Mouse (Mus musculus): Measurements from ENCODE around the gene Gbf1.

Gene Gbf1

GRCm38 (mm10) chr19:46303251-46304215 lies 151.2 kb downstream of the Gbf1 start:
- no peak for DNase-seq

- DNase-seq: peak; percentile 97
These were observed 152.0 kb downstream of the Gbf1 start, which contains the start of gene Nfkb2 for GRCm38 (mm10) chr19:46304216-46304841. TSS of gene Nfkb2 (plus strand) at chr19:46304320.

GRCm38 (mm10) chr19:46304908-46305333 lies 152.6 kb downstream of the Gbf1 start:
- no peak for DNase-seq

DNA sequence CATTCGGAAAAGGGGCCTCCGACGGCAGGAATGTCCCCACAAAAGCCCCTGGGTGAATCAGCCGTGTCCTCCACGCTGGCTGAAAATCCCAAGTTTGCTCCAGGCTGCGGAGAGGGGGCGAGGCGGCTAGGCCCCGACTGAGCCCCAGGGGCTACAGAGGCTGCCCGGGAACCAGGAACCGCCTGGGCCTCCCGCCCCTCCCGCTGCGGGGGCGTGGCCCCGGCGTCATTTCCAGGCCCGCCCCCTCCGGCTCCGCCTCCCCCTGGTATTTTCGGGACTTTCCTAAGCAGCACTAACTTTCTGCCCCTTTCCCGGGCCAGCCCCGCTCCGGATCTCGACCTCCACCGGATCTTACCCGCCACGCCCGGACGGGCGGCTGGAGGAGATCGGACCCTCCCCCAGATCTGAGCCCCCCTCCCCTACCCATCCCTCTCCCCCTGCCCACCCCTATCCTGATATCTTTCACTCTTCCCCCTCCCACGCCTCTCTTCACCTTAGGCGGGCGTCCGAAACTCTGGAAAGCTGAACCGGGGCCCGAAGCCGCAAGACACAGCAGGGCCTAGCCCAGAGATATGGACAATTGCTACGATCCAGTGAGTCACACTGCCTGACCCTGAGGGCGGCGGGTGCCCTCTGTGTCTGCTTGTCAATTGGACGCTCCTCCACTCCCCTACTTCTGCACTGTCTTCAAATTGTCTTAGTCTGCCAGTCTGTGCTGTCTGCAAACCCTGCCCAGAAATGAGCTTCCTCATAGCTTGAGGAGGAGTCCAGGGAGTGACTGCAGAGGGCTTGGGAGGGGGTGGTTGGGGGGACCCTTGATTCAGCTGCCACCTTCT lies 153.3 kb downstream of the Gbf1 start:
- peak; percentile 95 for DNase-seq

DNA sequence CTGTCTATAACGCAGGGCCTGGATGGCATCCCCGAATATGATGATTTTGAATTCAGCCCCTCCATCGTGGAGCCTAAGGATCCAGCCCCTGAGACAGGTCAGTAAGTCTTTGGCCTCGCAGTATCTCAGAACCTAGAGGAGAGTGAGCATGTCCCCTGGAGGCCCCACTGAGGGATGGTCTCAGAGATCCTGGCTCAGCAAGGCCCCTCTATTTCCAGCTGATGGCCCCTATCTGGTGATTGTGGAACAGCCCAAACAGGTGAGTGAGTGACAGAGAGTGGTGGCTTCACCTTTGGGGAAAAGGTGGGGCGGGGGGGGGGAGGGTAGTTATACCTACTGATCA lies 153.9 kb downstream of the Gbf1 start:
- DNase-seq: no peak

DNA sequence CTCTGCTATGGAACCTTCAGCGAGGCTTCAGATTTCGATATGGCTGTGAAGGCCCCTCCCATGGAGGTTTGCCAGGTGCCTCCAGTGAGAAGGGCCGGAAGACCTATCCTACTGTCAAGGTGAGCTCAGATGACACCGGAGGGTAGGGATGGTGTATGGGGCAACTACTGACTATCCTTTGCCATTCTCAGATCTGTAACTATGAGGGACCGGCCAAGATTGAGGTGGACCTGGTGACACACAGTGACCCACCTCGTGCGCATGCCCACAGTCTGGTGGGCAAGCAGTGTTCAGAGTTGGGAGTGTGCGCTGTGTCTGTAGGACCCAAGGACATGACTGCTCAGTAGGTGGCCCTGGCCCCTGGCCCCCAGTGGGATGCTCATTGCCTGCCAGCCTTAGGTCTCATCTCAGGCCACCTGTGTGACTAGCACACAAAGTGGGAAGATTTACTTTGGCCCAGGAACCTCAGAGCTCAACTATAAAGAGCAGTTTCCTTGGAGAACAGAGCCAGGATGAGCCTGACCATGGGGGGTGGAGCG lies 154.5 kb downstream of the Gbf1 start:
- peak; percentile 19 for DNase-seq

- DNase-seq: peak; percentile 11
These were observed 155.5 kb downstream of the Gbf1 start for GRCm38 (mm10) chr19:46307781-46308180.

GRCm38 (mm10) chr19:46308303-46308702 lies 156.0 kb downstream of the Gbf1 start:
- DNase-seq: peak; percentile 10

- DNase-seq: peak; percentile 96
These were observed 156.6 kb downstream of the Gbf1 start for GRCm38 (mm10) chr19:46308706-46309435.

DNA sequence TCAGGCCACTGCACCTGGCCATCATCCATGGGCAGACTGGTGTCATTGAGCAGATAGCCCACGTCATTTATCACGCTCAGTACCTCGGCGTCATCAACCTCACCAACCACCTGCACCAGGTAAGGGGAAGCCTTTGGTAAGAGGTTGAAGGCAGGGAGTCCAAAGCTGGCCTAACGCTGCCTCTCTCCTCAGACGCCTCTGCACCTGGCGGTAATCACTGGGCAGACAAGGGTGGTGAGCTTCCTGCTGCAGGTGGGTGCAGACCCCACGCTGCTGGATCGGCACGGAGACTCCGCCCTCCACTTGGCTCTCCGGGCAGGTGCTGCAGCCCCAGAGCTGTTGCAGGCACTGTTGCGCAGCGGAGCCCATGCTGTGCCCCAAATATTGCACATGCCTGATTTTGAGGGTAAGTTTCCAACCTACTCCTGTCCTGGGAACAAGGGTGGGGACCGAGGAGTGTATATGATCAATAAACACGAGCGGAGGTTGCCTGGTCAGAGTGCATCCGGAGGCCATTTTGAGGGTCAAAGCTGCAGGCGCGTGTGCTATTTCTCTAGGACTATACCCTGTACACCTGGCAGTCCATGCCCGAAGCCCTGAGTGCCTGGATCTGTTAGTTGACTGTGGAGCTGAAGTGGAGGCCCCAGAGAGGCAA lies 157.5 kb downstream of the Gbf1 start:
- DNase-seq: peak; percentile 9

DNA sequence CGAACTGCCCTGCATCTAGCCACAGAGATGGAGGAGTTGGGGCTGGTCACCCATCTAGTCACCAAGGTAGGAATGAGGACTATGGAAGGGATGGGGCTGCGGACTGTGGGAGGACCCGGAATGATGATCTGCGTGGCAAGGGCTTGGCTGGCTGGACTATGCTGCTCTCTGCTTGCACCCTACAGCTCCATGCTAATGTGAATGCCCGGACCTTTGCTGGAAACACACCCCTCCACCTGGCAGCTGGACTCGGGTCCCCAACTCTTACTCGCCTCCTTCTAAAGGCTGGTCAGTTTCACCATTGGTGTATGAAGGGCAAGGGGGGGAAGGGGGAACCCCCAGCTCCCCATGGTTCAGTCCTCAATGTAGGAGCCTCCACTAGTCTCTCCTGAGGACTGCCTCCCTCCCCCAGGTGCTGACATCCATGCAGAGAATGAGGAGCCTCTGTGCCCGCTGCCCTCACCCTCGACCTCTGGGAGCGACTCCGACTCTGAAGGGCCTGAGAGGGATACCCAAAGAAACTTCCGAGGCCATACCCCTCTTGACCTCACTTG lies 158.1 kb downstream of the Gbf1 start:
- peak; percentile 10 for DNase-seq

DNA sequence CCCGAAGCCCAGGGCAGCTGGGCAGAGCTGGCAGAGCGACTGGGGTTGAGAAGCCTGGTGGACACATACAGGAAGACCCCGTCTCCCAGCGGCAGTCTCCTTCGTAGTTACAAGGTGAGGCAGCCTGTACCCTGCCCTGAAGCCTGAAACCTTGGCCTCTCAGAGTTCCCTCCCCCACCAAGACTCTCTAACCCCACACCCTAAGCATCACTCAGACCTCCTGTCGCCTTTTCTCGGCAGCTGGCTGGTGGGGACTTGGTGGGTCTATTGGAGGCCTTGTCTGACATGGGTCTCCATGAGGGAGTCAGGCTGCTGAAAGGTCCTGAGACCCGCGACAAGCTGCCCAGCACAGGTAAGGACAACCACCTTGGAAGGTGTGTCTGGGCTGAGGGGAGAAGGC lies 159.0 kb downstream of the Gbf1 start:
- DNase-seq: peak; percentile 6

GRCm38 (mm10) chr19:46312566-46312965 lies 160.3 kb downstream of the Gbf1 start:
- peak; percentile 9 for DNase-seq

DNA sequence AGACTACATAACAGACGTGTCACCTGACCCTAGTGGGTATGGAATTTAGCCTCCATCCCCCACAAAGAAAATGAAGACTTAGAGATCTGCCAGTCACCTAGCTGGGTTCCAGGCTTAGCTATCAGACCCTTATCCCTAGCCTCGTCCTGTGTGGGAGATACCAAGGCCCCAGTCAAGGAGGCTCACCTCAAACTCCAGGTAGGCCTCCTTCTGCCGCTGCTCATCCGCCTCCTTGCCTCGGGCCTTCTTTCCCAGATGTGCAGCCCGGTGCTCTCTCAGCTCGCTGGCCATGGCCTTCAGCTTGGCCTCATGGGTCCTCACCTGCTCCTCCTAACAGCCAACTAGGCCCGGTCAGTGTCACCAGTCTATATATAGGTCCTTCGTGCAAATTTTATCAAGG lies 160.8 kb downstream of the Gbf1 start:
- peak; percentile 5 for DNase-seq

DNA sequence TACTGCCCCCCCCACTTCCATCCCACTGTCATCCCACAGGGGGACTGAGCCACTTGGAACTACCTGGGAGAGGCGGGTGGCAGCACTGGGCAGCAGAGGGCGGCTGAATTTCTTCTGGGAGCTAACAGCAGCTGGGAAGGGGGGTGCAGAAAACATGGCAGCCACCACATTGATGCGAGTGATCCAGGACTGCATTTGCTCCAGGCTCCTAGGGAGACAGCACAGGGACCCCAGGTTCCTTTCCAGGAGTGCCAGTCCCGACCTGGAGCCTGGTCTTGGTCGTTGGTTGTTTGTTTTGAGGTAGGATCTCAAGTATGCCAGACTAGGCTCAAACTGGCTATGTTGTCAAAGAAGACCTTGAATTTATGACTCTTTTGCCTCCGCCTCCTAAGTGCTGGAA lies 161.3 kb downstream of the Gbf1 start:
- DNase-seq: no peak

GRCm38 (mm10) chr19:46314151-46314601 lies 161.9 kb downstream of the Gbf1 start:
- DNase-seq: peak; percentile 63

- DNase-seq: peak; percentile 10
These were observed 162.8 kb downstream of the Gbf1 start for GRCm38 (mm10) chr19:46314872-46315742.

DNA sequence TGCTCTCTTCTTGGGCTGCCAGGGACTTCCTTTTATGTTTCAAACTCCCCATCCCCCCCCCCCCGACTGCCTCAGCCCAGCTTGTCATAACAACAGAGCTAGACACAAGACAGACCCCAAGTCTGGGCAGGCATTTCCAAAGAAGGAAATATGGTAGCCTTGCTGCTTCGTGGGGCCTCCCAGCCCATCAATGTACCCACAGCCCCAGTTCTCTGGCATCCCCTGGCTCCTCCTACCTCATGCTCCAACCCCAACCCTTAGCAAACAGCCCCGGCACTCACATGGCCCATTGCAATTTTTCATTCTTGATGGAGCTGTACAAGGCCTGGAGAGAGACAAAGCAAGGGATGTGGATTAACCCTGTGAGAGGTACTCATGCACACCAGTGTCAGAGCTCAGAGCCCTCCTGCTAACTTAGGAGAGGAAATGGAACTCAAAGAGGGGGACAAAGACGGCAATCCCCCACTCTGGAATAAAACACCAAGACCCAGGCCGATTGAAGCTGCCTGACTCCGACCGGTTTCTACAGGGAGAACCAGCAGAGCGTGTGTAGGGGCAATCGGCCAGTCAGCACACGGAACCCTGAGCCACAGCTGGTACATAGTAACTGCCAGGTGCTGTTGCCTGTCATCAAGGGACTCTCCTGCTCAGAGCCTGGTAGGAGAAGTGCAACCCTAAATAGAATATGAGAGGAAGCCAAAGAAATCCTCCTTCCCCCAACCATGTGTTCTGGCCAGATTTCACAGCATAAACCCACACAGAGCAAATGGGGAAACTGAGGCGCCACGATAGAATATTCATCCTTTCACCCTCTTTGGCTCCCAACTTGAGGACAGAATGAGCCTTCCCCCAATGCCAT lies 163.7 kb downstream of the Gbf1 start:
- DNase-seq: peak; percentile 6

All from kidney, postnatal 10 days (tissue).